Mouse (Mus musculus): ENCODE measurements around the gene Zkscan3.

DNA sequence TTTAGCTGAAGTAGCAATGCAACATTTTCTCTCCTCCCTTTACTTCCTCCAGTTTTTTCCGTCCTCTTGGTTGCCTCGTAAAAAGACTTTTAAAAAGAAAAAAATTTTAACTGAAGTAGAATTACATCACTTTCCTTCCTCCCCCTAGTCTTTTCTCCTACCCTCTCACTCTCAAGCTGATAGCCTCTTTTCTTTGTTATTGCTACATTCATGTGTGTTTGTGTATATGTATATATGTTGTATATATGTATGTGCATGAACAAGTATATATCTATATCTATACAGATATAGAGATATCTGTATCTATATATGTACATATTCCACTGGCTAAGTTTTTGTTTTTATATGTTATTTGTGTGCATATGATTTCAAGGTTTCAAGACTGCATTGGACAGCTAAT is 293 bp upstream of the Zkscan3 start:
- TF ChIP-seq CTCF (IDR thresholded peaks at IDR 0.05; ENCODE audit: borderline replicate concordance, insufficient read depth, low read depth, low read length) (no peak), POLR2A (IDR thresholded peaks at IDR 0.05; ENCODE audit: borderline replicate concordance, insufficient read depth, low read length) (no peak)

All from cerebellum, adult 2 months (tissue).